Mouse (Mus musculus) lung, postnatal 14 days (tissue): ENCODE measurements around the gene Nucks1.

ENCODE experiments used
- DNase-seq: peaks from one replicate; pipeline ENCODE4 v3.0.0; 2021

The Nucks1 gene

GRCm38 (mm10) chr1:131922100-131922499, 11.8 kb downstream of the Nucks1 start:
- DNase-seq: no peak

DNA sequence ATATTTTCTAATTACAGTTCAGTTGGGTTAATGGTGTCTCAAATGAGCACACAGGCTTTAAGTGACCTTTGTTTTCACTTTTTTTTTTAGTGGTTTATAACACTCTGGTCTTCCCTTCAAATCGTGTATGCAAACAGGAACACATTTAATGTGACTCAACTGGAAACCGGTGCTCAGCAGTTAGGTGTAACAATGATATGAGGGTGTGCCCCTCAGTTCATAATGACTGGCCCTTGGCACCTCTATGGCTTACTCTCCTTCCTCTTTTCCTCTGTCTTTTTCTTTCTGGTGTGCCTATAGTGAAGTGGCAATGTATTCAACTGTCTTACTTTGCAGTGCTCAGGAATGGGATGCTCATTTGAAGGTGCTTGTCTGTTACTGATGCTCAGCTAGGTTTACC, 23.1 kb downstream of the Nucks1 start:
- no peak for DNase-seq

DNA sequence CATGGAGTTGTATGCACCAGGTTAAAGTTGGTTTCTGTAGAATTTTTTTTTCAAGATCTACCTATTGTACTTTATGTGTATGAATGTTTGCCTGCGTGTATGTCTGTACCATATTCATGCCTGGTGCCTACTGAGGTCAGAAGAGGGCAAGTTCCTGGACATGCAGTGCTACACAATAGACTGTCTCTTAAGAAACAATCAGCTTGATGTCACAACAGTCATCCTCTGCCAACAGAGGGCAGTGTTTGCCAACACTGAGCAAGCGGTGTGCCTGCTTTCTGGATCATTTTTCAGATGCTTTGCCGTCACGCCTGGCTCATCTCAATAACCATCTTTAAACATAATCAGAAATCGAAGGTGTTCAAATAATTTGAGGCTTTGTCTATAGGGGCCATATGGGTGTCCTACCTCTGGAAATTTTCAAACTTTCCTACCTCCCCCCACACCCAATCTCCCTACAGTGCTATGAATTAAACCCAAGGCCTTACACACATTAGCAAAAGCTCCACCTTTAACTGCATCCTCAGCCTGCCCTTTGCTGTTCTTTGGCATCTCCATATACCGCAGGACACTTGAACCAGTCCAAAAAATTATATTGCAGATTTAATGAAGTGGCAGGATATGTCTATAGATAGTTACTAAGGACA, 27.4 kb downstream of the Nucks1 start:
- peak; percentile 82 for DNase-seq

DNA sequence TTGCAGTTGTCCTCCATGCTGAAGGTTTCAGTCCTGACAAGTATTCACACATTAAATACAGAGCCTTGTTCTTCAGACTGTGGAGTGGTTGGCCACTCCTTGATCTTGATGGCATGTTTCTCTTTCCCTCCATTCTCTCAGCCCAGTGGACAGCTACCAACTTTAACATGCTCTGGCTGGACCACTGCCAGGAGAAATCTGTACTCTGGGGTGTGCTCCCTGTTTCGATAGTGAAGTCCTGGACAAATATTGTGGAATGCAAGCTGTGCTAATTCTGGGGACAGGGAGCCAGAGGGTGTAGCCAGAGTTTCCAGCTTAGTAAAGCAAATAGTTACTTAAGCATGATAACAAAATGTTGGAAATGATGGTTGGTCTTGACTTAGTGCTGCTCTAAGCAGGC, 28.5 kb downstream of the Nucks1 start:
- peak; percentile 67 for DNase-seq

DNA sequence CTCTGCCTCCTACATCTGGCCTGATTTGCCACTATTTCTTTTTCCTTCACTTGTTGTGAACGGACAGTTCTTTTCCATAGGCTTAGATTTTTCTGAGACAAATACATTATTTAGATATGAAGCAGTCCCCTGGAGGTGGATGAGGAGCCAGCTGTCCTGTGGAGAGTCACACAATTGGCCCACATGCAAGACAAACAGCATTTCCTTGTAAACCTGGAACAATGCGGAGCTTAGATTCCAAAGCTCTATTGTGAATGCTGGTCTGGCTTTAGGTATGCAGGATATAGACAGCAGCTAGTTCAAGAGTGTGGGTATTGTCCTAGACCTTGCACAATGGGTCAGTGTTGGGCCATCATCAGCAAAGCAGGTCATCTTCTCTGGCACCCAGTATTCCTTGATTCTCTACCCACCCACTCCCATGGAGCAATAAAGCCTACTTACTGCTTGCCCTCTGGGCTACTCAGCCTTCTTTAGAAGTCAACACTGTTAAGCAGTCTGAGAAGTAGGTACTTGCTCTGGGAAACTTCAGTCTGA, 30.4 kb downstream of the Nucks1 start:
- no peak for DNase-seq

DNA sequence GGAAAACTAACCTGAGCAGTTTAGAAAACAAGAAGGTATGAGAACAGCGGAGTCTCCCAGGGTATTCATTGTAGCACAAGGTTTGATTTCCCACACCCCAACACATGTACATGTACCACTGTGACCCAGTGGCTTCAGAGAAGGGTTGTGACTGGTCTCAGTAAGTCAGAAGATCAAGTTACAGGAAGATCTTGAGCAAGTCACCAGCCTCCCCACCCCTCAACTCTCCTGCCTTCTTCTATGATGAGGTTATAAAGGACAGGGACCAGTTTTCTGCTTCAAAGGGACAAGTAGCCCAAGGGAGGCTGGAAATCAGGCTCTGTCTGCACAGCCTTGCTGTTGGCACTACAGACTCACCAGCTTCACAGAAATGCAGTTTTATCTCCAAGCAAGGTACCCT, 31.2 kb downstream of the Nucks1 start:
- DNase-seq: no peak

DNA sequence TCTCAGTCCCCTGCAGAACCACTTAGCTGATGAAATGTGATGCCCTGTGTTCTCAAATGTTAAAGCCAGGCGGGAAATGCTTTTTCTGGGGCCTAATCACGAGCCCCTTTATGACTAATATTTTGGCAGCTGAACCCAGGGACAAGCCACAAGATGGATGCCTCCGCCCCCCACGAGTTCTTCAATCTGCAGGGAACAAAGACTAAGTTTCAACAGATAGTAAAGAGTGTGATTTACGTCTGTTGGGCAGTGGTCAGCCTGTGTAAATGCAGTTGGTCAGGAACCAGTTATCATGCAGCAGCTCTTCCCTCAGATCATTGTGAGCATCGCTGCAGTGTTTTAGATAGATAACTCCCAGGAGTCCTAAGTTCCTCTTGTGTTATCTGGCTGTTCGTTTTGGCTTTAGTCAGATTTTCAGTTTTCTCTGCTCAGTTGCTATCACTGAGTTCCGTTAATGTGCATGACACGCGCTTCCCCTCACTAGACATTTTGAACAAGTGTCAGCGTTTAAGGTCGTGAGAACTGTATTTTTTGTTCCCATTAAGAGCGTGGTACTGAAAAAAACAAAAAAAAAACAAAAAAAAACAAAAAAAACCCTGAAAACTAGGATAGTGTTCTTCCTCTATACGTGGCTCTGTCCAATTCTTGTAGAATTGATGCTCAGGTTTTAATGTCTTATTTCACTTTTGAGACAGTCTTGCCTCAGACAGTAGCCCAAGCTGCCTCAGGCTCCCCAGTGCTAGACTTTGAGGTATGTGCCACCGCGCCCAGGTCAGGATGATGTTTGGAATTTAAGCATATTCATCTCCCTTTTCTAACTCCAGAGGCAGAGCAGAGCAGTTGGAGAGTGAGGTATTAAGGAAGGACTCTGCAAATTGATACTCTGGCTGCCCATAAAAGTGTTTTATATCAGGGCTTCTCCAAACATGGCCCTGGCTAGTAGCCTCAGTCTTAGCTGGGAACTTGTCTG, 32.6 kb downstream of the Nucks1 start:
- no peak for DNase-seq

- DNase-seq: no peak
Measured at GRCm38 (mm10) chr1:131945674-131946440, 35.5 kb downstream of the Nucks1 start.

GRCm38 (mm10) chr1:131946462-131947215, 36.3 kb downstream of the Nucks1 start:
- no peak for DNase-seq

DNA sequence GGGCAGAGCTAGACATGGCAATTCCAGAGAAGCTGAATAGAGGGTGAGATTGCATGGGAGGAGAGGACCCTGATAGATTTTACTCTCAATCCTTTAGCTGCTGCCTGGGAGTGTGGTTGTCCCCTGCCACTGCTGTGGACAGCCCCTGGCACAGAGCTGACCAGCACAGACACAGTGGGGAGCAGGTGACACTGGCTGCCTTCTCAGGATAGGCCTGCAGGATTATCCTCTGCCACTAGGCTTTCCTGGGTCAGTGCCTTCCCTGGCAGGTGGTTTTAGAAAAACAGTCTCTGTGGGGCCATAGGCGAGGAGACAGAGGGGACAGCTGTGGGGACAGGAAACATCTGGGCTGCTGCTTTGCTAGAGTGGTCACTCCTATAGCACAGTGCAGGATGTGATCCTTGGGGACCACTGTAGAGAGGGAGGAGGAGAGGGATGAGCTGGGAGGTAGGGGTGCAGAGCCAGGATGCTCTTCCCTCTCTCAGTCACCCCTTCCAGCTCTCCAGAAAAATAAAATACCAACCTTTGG, 37.7 kb downstream of the Nucks1 start:
- no peak for DNase-seq

- DNase-seq: no peak
Measured at GRCm38 (mm10) chr1:131954242-131954865, 44.0 kb downstream of the Nucks1 start.

DNA sequence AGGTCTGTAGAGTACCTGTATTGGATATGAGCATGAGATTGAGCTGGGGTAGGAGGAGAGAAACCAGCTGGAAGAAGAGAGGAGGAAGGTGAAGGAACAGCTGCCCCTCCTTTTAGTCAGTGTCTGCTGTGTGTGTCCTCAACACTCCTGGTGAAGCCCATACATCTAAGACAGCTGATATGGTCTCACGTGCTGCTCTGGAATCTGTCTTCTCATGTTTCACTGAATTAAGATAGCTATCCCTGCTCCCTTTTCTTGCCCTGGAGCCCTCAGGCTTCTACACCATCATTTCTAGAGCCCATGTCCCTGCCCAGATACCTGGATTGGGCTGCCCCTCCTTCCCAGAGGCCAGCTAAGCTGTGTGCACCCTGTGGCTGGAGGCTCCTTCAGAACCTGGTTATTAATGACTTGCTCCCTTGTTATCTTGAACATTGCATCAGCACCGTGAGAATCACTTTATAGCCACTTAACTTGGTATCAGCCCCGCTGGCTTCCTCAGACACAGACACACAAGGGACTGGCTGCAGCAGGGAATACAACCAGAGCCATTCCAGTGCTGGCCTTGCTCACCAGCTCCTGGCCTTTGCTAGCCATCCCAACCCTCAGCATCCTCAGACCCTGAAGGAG, 44.9 kb downstream of the Nucks1 start:
- DNase-seq: no peak

GRCm38 (mm10) chr1:131957416-131957815, 47.1 kb downstream of the Nucks1 start:
- DNase-seq: no peak

DNA sequence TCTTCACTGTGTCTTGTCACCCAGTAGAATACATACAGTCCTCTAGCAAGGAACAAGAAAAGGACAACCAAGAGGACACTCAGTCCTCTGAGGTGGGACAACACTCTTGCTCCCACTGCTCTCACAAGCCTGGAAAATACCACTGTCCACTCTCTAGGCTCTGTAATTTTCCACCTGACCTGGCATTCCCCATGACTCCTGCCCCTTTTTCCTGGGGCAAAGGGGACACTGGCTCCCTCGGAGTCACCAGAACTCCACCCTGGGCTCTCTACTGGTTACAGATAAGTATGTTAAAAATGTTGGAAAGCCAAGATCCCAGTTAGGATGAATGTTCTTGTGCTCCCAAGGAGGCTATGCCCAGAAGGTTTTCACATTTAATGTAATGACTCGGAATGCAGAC, 50.7 kb downstream of the Nucks1 start:
- no peak for DNase-seq

DNA sequence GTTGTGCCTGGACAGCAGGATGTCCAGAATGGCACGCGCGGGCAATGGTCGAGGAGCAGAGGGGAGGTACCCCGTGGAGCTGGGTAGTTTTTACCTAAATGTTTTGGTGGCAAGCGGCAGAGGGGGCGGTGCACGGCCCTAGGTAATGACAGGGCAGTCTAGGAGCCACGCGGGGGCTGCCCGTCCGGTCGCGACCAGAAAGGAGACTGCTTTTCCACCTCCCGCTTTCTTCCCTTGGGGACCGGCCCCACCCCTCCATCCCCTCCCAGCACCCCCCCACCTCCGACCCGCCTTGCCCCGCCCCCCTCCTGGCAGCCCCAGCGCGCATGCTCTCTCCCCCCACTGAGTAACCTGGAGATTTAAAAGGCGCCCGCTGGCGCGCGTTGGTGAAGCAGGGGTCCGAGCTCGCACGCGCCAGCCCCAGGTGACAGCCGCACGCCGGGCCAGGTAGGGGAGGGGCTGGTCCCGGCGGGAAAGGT, 52.3 kb downstream of the Nucks1 start, which contains the start of gene Slc45a3:
Gene Slc45a3 (plus strand): TSS at position 362 of the 479 bp plus-strand sequence.
- DNase-seq: peak; percentile 46

DNA sequence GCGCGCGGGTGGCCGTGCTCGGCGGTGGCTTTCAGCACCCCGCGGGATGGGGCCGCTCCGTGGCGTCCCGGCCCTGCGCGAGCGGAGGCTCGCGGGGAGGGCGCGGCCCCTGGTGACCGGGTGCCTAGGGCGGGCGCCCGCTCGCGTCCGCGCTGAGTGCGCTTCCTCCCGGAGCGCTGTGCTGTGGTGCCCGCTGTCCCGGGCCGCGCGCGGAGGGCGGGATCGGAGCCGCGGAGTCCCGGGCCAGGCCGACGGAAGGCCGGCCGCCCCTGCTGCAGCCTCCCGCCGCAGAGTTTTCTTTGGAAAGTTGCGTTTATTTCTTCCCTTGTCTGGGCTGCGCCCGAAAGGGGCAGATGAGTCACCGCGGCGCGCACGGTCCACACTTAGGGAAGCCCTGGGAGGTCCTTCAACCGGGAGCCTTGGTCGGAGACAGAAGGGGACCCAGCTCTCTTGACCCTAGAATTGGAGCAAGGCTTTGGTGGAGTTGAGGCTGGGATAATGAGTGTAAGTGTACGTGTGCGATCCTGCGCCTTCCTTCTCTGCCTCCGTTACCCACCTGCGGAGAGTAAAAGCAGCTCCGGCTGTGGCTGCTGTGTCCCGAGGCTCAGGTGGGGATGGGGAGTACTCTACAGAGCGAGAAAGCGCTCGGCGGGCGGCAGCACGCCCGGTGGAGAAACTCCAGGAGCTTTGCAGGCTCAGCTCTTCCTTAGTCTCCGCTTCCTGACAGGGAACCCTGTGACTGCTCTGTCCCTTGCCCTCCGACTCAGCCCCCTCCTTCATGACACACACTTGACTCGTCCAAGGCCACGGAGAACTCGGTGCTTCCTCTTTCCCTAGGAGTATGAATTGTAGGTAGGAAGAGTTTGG, 53.0 kb downstream of the Nucks1 start:
- DNase-seq: peak; percentile 32

DNA sequence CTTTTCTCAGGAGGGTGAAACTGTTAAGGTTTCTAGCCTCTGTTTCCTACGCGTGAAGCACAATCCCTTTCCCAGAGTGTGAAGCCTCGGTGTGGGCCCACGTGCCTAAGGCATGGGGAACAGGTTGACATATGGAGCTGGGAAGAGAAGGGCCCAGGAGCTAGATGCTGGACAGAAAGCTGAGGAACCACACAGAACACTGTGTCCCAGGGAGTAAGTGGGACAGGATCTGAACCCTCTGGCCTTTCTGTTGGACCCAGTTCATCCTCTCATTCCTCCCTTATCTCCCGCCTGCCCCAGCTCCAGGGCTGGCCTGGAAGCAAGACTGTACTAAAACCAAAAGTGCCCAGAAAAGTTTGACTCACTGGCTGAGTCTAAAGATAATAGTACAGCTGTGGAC, 53.8 kb downstream of the Nucks1 start:
- no peak for DNase-seq

GRCm38 (mm10) chr1:131964580-131964979, 54.2 kb downstream of the Nucks1 start:
- DNase-seq: no peak

DNA sequence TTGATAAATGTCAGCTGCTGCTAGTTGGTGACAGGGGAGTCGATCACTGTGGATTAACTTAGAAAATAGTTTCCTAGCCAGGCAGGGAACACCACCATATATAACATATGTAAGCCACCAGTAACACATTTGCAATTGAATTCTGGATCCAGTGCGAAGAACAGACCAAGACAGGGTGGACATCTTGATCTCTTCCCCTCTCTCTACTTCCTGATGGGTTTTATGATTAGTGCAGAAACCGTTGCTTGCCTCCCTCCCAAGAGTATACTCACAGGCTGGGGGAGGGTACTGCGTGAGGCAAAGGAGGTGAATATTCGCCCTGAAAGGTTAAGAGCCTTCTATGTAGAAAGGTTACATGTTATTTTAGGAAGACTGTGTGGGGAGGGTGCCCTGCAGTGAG, 55.5 kb downstream of the Nucks1 start:
- no peak for DNase-seq

GRCm38 (mm10) chr1:131967336-131967735, 57.0 kb downstream of the Nucks1 start:
- DNase-seq: no peak
